19 mouse cellular contexts compared by ENCODE assay signal in genomic region chr19:37985730-37986129, GRCm38 (mm10). TPM values are rescaled to one million over a fixed set of nuclear protein-coding genes. Genes with fewer than 3 reads are reported as not detected.
DNase-seq lines count a peak whose midpoint lies in the region; ATAC-seq and TF ChIP-seq lines count a peak whose summit lies in the region.
"Had no signal": no experiment of that assay in that cellular context is flagged by ENCODE, and none has a peak within 500 bp of the region (broad histone marks: within the 10 kb centered on the region; RNA-seq: fewer than 3 reads in every experiment).

No protein-coding gene starts in this region.

- H3K4me1 ChIP-seq in stomach, postnatal 0 days (replicated peaks; ENCODE audit: control insufficient read depth, insufficient read depth): no peaks in the 10 kb centered on the region
- H3K4me1 ChIP-seq in kidney, adult 2 months (ENCODE audit: control insufficient read depth, insufficient read depth, low read length): no peaks in the 10 kb centered on the region
- H3K4me1 ChIP-seq: embryonic facial prominence, embryonic 13.5 days; forebrain, embryonic 13.5 days; heart, embryonic 10.5 days; hindbrain, embryonic 13.5 days had no signal

- no peak overlapping the region for H3K4me2 ChIP-seq in stomach, postnatal 0 days (replicated peaks; ENCODE audit: low read depth)
- H3K4me2 ChIP-seq: embryonic facial prominence, embryonic 13.5 days; forebrain, embryonic 13.5 days; hindbrain, embryonic 13.5 days had no signal

- WGBS in stomach, postnatal 0 days: 72% methylated on average over 16 of the region's 16 CpGs
- WGBS in kidney, adult 2 months: 77% methylated on average over 16 of the region's 16 CpGs

- TF ChIP-seq CTCF in stomach, postnatal 0 days (IDR thresholded peaks at IDR 0.05; ENCODE audit: low read depth): no peak
- no peak for TF ChIP-seq CTCF in kidney, adult 2 months (conservative IDR thresholded peaks at IDR 0.05; ENCODE audit: insufficient read depth, insufficient read length, low read depth, low read length)

- no peak overlapping the region for H3K4me3 ChIP-seq in stomach, postnatal 0 days (ENCODE audit: low read depth, low read length)
- no peak overlapping the region for H3K4me3 ChIP-seq in kidney, adult 2 months (ENCODE audit: insufficient read depth, low read depth, low read length)
- H3K4me3 ChIP-seq: embryonic facial prominence, embryonic 13.5 days; forebrain, embryonic 13.5 days; heart, embryonic 10.5 days; hindbrain, embryonic 13.5 days had no signal

- ATAC-seq in stomach, postnatal 0 days (ENCODE audit: low FRiP score, low TSS enrichment): peak; percentile 42; the same call in 1 of the 2 replicates
- ATAC-seq: forebrain, embryonic 13.5 days; forebrain, postnatal 0 days had no signal

- H3K27ac ChIP-seq in stomach, postnatal 0 days (replicated peaks): peak overlapping the region; percentile 30
- H3K27ac ChIP-seq in kidney, adult 2 months (ENCODE audit: insufficient read depth, low read depth, low read length): no peak overlapping the region
- H3K27ac ChIP-seq: embryonic facial prominence, embryonic 13.5 days; forebrain, embryonic 13.5 days; heart, embryonic 10.5 days; hindbrain, embryonic 13.5 days had no signal

- intact Hi-C loops in left cerebral cortex, postnatal 4 days (cut with DNase I): no loop called here

- H3K9ac ChIP-seq in stomach, postnatal 0 days (ENCODE audit: low read length): no peak overlapping the region
- H3K9ac ChIP-seq: embryonic facial prominence, embryonic 13.5 days; forebrain, embryonic 13.5 days; forebrain, postnatal 0 days; hindbrain, embryonic 13.5 days had no signal

- no peak for TF ChIP-seq POLR2A in kidney, adult 2 months (IDR thresholded peaks at IDR 0.05; ENCODE audit: low read depth, low read length)

- peak; percentile 54 to 59 for DNase-seq in lung, adult 18-20 months
- DNase-seq in lung, postnatal 4 days: no peak
- DNase-seq in urinary bladder, adult 18-20 months (ENCODE audit: low spot score in 2 of 2): peak; percentile 42 to 68
- no peak for DNase-seq in urinary bladder, postnatal 10 days (ENCODE audit: low spot score)
- DNase-seq in stomach, postnatal 0 days (ENCODE audit: low spot score): no peak
- DNase-seq in left cerebral cortex, postnatal 4 days: no peak
- no peak for DNase-seq in kidney, adult 2 months
- DNase-seq: adrenal gland, postnatal 25 days; cerebellum, adult 18-20 months; cerebellum, adult 9-11 months; cerebellum, postnatal 36 days; forebrain, postnatal 0 days; gastrocnemius, postnatal 14 days; heart, postnatal 10 days; heart, postnatal 4 days had no signal

- no peaks in the 10 kb centered on the region for H3K27me3 ChIP-seq in stomach, postnatal 0 days (ENCODE audit: control insufficient read depth, insufficient read depth, low read length)
- H3K27me3 ChIP-seq in kidney, adult 2 months (replicated peaks; ENCODE audit: control insufficient read depth, insufficient read depth, low read length): no peaks in the 10 kb centered on the region
- H3K27me3 ChIP-seq: embryonic facial prominence, embryonic 13.5 days; forebrain, embryonic 13.5 days; hindbrain, embryonic 13.5 days had no signal

- H3K36me3 ChIP-seq in stomach, postnatal 0 days (ENCODE audit: control insufficient read depth, insufficient read depth, low read length): no peaks in the 10 kb centered on the region; the same call in 1 of the 2 replicates
- no peaks in the 10 kb centered on the region for H3K36me3 ChIP-seq in kidney, adult 2 months (ENCODE audit: control insufficient read depth, insufficient read depth, low read length)
- H3K36me3 ChIP-seq: heart, embryonic 10.5 days; hindbrain, embryonic 13.5 days had no signal

- TF ChIP-seq EP300 in stomach, postnatal 0 days (optimal IDR thresholded peaks at IDR 0.05): no peak

- H3K9me3 ChIP-seq in stomach, postnatal 0 days (ENCODE audit: control insufficient read depth, low read length): no peaks in the 10 kb centered on the region
- H3K9me3 ChIP-seq: embryonic facial prominence, embryonic 13.5 days; forebrain, embryonic 13.5 days; heart, embryonic 10.5 days; hindbrain, embryonic 13.5 days had no signal

RNA-seq across cellular contexts. Expression of gene Myof, which starts 57.6 kb away (rescaled TPM):
- polyA plus RNA-seq in stomach, postnatal 0 days (2015; fragmentation: Nextera tagmentation; extraction: Ambion mirVana): 14.3 and 14.6 TPM in 2 replicates
- total RNA-seq in left cerebral cortex, postnatal 4 days (2021): 1 to 10 TPM; 8.0 to 8.9 TPM
- 24.2 and 27.5 TPM in 2 replicates for polyA plus RNA-seq in kidney, adult 2 months (2012; rRNA removed)

Comparison
In these comparisons a context has a peak if more than half of its experiments do, and no peak if none do; other contexts are left out.
1. DNase-seq: peak in lung, adult 18-20 months (2 of 2) and urinary bladder, adult 18-20 months (2 of 2); none in lung, postnatal 4 days (0 of 2), urinary bladder, postnatal 10 days (single experiment), stomach, postnatal 0 days (single experiment), left cerebral cortex, postnatal 4 days (single experiment) and kidney, adult 2 months (single experiment).